Mouse (Mus musculus) embryonic facial prominence, embryonic 15.5 days (tissue): ENCODE data around the gene Qrich2. TPM values are rescaled to one million over a fixed set of nuclear protein-coding genes. Genes with fewer than 3 reads are reported as not detected.

ENCODE experiments used
- ATAC-seq: fragments of 200-750 bp; cut with Nextera tagmentation; 2 replicates; pipeline ENCODE4 v1.8.0; 2017; ENCODE audit warnings: low read depth, moderate TSS enrichment; ENCODE audit not compliant: insufficient number of reproducible peaks, low FRiP score, low TSS enrichment
- H3K27ac ChIP-seq: fragments of 300-500 bp; sonication (generic); replicated peaks from 2 replicates; pipeline ENCODE4 v1.5.1; 2015; ENCODE audit warnings: mild to moderate bottlenecking, inconsistent platforms
- H3K27me3 ChIP-seq: fragments of 300-500 bp; sonication (generic); 2 replicates; pipeline ENCODE4 v1.6.1; 2015; ENCODE audit warnings: inconsistent platforms
- H3K36me3 ChIP-seq: fragments of 300-500 bp; sonication (generic); 2 replicates; pipeline ENCODE4 v1.6.1; 2015; ENCODE audit warnings: mild to moderate bottlenecking, inconsistent platforms
- H3K4me1 ChIP-seq: fragments of 300-500 bp; sonication (generic); 2 replicates; pipeline ENCODE4 v1.6.1; 2015; ENCODE audit warnings: inconsistent platforms
- H3K4me2 ChIP-seq: fragments of 300-500 bp; sonication (generic); replicated peaks from 2 replicates; pipeline ENCODE4 v1.6.1; 2015; ENCODE audit warnings: mild to moderate bottlenecking, inconsistent platforms
- H3K4me3 ChIP-seq: fragments of 300-500 bp; sonication (generic); replicated peaks from 2 replicates; pipeline ENCODE4 v1.5.1; 2015; ENCODE audit warnings: mild to moderate bottlenecking, inconsistent platforms
- H3K9ac ChIP-seq: fragments of 300-500 bp; sonication (generic); 2 replicates; pipeline ENCODE4 v1.6.1; 2015; ENCODE audit warnings: inconsistent platforms
- H3K9me3 ChIP-seq: fragments of 300-500 bp; sonication (generic); replicated peaks from 2 replicates; pipeline ENCODE4 v1.6.1; 2016; ENCODE audit warnings: inconsistent platforms
- WGBS: fragments of 180-500 bp; shearing (Covaris S2); methylation state at CpG from one replicate; pipeline ENCODE4 v1.1.7; 2015; 5-methylcytosine and 5-hydroxymethylcytosine counted together
- polyA plus RNA-seq: library from polyadenylated mRNA; unstranded; fragments of >200 nt; fragmentation: Nextera tagmentation; extraction: Ambion mirVana; gene quantifications from 2 replicates; pipeline ENCODE4 v1.2.1, GENCODE M21; 2015

The Qrich2 gene
- polyA plus RNA-seq, 1 experiment from 2014 or later = 0.16 TPM

DNA sequence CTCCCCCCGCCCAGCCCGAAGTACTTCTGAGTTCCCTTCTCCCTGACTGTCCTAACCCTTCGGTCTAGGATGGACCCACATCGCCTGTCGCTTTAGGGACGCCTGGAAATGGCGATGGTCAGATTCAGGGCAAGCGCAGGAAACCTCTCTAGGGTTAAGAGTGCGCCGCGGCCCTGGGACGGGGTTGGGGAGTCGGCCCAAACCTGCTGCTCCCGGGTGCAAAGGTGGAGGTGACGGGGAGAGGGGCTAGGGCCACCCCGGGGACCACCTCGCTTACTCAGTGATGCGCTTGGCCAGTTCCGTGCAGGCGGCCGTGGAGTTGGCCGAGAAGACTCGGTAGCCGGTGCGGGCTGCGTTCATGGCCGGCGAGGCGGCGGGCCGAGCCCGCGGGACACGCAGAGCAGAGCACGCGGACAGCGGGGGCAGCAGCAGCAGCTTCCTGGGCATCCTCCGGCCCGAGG is 23.8 kb upstream of the Qrich2 start:
- peaks cover 33% of the 10 kb centered on the region for H3K36me3 ChIP-seq

DNA sequence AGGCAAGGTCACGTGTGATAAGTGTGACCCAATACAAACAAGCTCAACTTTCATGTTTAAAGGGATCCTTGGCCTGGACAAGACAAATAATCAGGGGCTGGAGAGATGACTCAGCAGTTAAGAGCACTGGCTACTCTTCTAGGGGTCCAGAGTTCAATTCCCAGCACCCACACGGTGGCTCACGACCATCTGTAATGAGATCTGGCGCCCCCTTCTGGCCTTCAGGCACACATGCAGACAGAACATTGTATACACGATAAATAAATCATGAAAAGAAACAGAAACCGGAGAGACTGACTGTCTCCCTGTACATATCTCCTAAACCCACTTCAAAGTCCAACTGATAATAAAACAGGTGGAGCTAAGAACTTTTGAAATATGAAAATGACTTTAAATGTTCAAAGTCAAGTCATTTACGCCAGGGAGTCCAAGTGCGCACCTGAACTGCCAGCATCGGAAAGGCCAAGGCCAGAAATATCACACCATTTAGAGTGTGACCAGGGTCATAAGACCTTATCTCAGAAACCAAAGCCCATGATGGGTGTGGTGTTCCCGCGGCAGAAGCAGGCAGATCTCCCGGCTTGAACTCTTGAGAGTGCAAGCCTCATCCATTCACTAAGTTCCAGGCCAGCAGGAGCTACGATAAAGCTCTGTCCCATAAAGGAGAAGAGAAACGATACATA is 22.8 kb upstream of the Qrich2 start:
- 74% methylated on average over 14 of the region's 14 CpGs for WGBS
- Histone ChIP-seq H3K4me2 (peak overlapping the region; percentile 56), H3K36me3 (peaks cover 40% of the 10 kb centered on the region), H3K4me1 (peaks cover 14% of the 10 kb centered on the region), H3K4me3 (peak overlapping the region; percentile 73), H3K27ac (no peak overlapping the region; the same call in 1 of the 2 replicates), H3K9me3 (no peaks in the 10 kb centered on the region), H3K27me3 (no peaks in the 10 kb centered on the region), H3K9ac (peak overlapping the region; percentile 76; the same call in 1 of the 2 replicates)
- no peak for ATAC-seq

More for the DNA sequence above, 23.8 kb upstream of the Qrich2 start:
- H3K4me2 ChIP-seq = peak overlapping the region; percentile 56
- no peaks in the 10 kb centered on the region for H3K27me3 ChIP-seq
- peak; percentile 9; the same call in 1 of the 2 replicates for ATAC-seq
- WGBS = under 1% methylated on average over 39 of the region's 39 CpGs
- peak overlapping the region; percentile 76 for H3K9ac ChIP-seq
- H3K27ac ChIP-seq = peak overlapping the region; percentile 87
- H3K4me3 ChIP-seq = peak overlapping the region; percentile 73
- H3K4me1 ChIP-seq = peaks cover 21% of the 10 kb centered on the region
- H3K9me3 ChIP-seq = no peaks in the 10 kb centered on the region

DNA sequence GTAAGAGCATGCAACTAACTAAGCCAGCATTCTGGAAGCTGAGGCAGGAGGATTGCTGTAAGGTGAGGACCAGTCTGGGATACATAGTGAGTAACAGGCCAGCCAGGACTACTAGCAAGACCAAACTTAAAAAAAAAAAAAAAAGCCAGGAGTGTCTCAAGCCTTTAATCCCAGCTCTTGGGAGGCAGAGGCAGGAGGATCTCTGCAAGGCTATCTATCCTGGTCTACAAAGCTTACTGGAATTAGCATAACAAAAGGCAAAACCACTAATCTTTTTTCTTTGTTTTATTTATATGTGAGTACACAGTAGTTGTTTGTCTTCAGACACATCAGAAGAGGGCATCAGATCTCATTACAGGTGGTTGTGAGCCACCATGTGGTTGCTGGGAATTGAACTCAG is 22.2 kb upstream of the Qrich2 start:
- ATAC-seq = no peak
- H3K4me2 ChIP-seq = no peak overlapping the region
- H3K27me3 ChIP-seq = no peaks in the 10 kb centered on the region
- peaks cover 46% of the 10 kb centered on the region for H3K36me3 ChIP-seq
- no peak overlapping the region for H3K27ac ChIP-seq
- H3K9me3 ChIP-seq = no peaks in the 10 kb centered on the region
- H3K4me1 ChIP-seq = peaks cover 14% of the 10 kb centered on the region
- H3K9ac ChIP-seq = no peak overlapping the region
- no peak overlapping the region for H3K4me3 ChIP-seq

DNA sequence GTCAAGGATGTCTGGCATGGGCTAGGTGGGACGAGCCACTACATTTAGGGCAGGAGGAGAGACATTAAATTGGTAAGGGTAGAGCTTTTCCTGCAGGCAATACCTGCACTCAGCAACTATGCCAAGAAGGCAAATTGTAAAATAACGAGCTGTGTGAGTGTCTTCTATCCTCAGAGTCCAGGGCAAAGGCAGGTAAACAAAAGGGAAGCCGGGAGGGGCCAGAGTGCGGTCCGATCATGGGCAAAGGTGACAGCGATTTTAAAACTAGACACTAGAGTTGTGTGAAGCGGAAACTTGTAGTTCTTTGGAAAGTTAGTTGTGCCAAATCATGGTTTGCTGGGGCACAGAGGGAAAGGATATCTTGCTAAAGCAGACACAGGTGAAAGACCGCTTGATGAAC is 18.2 kb upstream of the Qrich2 start:
- Histone ChIP-seq H3K4me1 (peaks cover 8% of the 10 kb centered on the region), H3K9ac (no peak overlapping the region), H3K27me3 (no peaks in the 10 kb centered on the region), H3K36me3 (peaks cover 83% of the 10 kb centered on the region), H3K4me2 (no peak overlapping the region), H3K27ac (no peak overlapping the region; the same call in 1 of the 2 replicates), H3K9me3 (no peaks in the 10 kb centered on the region), H3K4me3 (no peak overlapping the region)
- no peak for ATAC-seq
- 91% methylated on average over 8 of the region's 8 CpGs for WGBS

DNA sequence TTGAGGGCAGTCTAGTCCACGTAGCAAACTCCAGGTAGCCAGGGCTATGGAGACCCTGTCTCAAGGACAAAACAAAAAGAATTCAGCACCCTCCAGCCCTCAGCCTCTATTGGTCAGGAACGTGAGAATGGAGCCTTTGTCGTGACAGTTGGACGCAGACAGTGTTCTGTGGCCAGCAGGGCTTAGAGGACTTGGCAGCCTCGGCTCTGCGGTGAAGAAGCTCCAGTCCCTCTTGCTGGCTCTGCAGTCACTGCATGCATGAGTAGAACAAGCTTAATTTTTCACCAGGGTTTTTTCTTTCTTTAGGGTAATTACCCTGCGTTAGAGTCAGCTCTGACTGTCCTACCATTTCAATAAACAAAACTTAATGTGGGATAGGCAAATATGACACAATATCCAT is 15.7 kb upstream of the Qrich2 start:
- Histone ChIP-seq H3K4me2 (no peak overlapping the region), H3K27me3 (no peaks in the 10 kb centered on the region), H3K36me3 (peaks cover 93% of the 10 kb centered on the region), H3K4me1 (no peaks in the 10 kb centered on the region), H3K9me3 (no peaks in the 10 kb centered on the region), H3K9ac (no peak overlapping the region), H3K27ac (no peak overlapping the region), H3K4me3 (no peak overlapping the region)
- WGBS = 78% methylated on average over 7 of the region's 7 CpGs
- ATAC-seq = no peak

DNA sequence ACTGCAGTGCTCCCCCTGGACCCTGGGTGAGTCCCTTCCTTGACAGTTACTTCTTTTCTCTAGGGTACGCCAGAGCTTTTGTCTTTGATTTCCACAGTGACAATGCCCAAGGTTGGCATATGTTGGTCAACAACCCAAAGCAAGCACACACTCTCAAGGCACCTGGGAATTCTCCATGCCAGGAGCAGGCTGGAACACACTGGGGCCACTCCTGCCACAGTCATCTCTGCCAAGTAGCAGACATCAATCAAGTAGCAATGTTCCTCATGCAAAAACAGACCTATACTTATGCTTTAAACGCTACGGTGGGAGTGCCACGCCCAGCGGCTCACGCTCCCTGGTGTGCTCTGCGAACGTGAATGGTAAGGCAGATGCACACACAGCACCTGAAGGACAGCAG is 14.9 kb upstream of the Qrich2 start:
- WGBS = 92% methylated on average over 8 of the region's 8 CpGs
- H3K4me2 ChIP-seq = no peak overlapping the region
- H3K27me3 ChIP-seq = no peaks in the 10 kb centered on the region
- no peak overlapping the region for H3K27ac ChIP-seq
- peaks cover 95% of the 10 kb centered on the region for H3K36me3 ChIP-seq
- ATAC-seq = no peak
- H3K4me1 ChIP-seq = no peaks in the 10 kb centered on the region
- no peak overlapping the region for H3K4me3 ChIP-seq
- no peak overlapping the region for H3K9ac ChIP-seq
- no peaks in the 10 kb centered on the region for H3K9me3 ChIP-seq

DNA sequence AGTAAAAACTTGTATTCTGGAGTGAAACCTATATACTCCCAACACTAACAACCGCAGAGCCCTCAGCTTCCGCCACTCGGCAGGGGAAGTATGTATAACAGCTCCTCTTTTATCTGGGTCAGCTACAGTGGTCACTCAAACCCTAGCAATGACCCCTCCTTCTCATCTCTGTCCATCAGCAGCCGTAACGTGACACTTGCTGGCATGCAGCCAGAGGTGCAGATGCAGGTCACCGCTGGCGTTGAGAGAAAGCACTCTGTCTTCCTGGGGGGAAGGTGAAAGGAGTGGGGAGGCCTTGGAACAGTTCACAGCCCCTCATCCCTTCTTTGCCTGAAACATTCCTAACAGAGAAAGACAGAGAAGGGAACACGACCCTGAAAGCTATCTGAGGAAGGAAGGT is 13.8 kb upstream of the Qrich2 start:
- no peak overlapping the region for H3K27ac ChIP-seq
- 46% methylated on average over 8 of the region's 8 CpGs for WGBS
- no peak overlapping the region for H3K4me3 ChIP-seq
- H3K36me3 ChIP-seq = peaks cover 93% of the 10 kb centered on the region
- no peak for ATAC-seq
- H3K9ac ChIP-seq = no peak overlapping the region
- no peaks in the 10 kb centered on the region for H3K27me3 ChIP-seq
- no peaks in the 10 kb centered on the region for H3K9me3 ChIP-seq
- no peaks in the 10 kb centered on the region for H3K4me1 ChIP-seq
- H3K4me2 ChIP-seq = no peak overlapping the region

DNA sequence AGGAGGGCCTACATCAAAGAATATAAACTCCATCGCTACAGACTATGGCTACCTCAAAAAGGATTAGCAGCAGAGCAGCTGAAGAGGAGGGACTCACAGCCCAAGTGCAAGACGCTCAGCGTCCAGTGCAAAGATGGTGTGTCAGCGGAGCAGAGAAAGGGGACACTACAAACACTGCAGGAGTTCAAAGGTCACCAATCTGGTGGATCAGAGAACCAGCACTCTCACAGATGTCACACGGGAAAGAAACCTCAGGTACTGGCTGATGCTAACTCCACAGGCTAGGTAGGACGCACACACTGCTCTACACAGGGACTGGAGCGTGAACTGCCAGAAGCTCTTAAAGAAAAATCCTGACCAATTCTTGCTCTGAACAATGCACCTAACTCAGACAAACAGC is 12.9 kb upstream of the Qrich2 start:
- Histone ChIP-seq H3K4me1 (no peaks in the 10 kb centered on the region), H3K27me3 (no peaks in the 10 kb centered on the region), H3K9ac (no peak overlapping the region), H3K27ac (no peak overlapping the region), H3K4me2 (no peak overlapping the region), H3K36me3 (peaks cover 94% of the 10 kb centered on the region), H3K4me3 (no peak overlapping the region), H3K9me3 (no peaks in the 10 kb centered on the region)
- ATAC-seq = no peak
- 74% methylated on average over 7 of the region's 7 CpGs for whole genome bisulfite sequencing

DNA sequence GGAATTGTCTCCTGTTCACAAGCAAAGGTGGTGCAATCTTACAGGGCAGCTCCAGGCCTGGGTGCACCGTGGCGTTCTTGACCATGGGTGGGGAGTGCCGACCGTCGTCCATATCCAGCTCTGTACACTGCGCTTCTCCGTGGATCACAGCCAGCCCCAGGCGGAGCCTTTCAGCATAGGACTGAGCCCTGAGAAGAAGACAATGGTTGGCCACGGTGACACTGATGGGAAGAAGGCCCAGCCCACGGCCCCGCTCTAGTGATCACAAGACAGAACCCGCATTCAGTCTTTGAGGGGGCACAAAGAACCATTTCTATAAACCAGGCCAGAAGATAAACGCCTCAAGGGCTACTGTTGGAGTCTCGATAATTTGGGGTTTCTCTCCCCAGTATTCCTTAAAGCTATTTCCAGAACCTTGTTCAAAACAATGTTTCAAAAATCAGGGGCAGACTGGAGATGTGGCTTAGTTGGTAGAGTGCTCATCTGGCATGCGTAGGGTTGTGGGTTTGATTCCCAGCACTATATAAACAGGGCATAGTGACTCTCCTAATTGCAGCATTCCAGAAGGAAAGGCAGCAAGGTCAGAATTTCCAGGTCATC is 11.2 kb upstream of the Qrich2 start:
- Histone ChIP-seq H3K9me3 (no peaks in the 10 kb centered on the region), H3K36me3 (peaks cover 98% of the 10 kb centered on the region), H3K9ac (no peak overlapping the region), H3K4me1 (no peaks in the 10 kb centered on the region), H3K27ac (no peak overlapping the region), H3K27me3 (no peaks in the 10 kb centered on the region), H3K4me2 (no peak overlapping the region), H3K4me3 (no peak overlapping the region)
- no peak for ATAC-seq
- 71% methylated on average over 15 of the region's 15 CpGs for WGBS

DNA sequence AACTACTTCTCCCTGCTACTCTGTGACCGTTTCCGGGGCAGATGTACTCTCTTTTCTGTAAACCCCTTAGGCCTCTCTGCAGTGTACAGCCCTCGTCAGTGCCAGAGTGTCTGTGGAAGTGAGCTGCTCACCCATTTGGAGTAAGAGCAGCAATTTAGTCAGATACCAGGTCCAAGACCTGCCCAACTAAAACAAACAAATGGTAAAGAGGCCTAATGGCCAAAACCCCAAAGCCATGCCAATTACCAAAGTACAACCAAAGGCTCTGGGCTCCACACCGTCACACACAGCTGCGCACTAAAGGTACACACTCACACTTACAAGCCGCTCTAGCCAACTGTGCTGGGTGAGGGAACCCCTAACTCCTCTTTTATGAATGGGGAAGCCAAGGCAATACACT is 10.7 kb upstream of the Qrich2 start:
- 88% methylated on average over 6 of the region's 6 CpGs for WGBS

DNA sequence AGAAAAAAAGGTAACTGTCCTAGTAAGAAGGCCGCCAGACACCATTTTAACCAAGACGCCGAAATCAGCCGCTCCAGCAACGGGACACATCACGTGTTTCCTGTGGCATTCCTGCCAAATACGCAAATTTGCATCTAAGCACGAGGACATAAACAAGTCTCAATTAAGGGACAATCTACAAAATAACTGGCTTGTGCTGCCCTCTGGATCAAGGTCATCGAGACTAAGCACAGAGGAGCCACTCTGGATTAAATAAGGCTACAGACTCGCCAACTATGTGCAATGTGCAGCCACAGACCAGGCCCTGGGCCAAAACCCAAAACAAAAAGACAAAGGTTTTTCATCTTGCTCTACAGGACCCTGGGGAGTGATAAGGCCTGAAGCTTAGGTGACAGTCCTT is 10.0 kb upstream of the Qrich2 start:
- Histone ChIP-seq H3K4me2 (no peak overlapping the region), H3K9ac (no peak overlapping the region), H3K9me3 (no peaks in the 10 kb centered on the region), H3K27me3 (no peaks in the 10 kb centered on the region), H3K4me3 (no peak overlapping the region), H3K27ac (0 out of 2 replicates have a peak overlapping the region, but pooled peaks have one; percentile 2), H3K4me1 (no peaks in the 10 kb centered on the region), H3K36me3 (peaks cover 98% of the 10 kb centered on the region)
- WGBS = 80% methylated on average over 10 of the region's 10 CpGs
- ATAC-seq = no peak

More for the DNA sequence above, 10.7 kb upstream of the Qrich2 start:
- Histone ChIP-seq H3K4me3 (no peak overlapping the region), H3K27ac (0 out of 2 replicates have a peak overlapping the region, but pooled peaks have one; percentile 2), H3K4me2 (no peak overlapping the region), H3K4me1 (no peaks in the 10 kb centered on the region), H3K27me3 (no peaks in the 10 kb centered on the region), H3K9me3 (no peaks in the 10 kb centered on the region), H3K9ac (no peak overlapping the region), H3K36me3 (peaks cover 98% of the 10 kb centered on the region)
- ATAC-seq = no peak
